Mouse (Mus musculus): ENCODE measurements around the gene Msh2.
"Not testable (repeated sequence)": the region's sequence is repeated elsewhere in the genome, so short reads cannot be mapped to it uniquely, and the experiment has no call there.

Msh2 gene

DNA sequence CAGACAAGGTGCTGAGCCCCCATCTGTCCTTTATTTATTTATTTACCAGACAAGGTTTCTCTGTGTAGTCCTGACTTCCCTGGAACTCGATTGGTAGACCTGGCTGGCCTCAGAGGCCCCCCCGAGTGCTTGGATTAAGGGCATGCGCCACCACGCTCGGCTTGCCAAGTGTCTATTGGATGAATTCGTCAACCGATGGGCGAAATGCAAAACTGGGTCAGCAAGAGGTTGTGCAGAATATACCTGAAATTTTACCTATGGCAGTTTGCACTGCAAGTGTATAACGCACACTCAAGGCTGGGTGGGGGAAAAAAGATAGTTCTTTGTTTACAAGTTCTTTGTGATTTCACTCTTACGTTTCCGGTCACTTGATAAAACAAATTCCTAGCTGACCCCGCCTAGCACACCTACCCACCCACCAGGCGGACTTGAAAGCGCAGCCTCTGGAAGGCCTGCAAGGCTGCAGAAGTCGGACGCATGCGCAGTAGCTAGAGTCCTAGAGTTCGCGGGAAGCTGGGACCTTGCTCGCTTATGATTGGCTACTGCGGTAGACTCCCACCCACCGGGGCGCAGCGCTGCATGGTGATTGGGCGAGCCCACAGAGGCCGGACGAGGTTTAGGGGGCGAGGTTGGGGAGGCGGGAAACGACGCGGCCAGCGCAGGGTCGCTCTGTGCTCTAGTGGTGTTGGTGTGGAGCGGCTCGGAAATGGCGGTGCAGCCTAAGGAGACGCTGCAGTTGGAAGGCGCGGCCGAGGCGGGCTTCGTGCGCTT lies at the start of gene Msh2:
Gene Msh2, plus strand, starts transcription at position 441 of the 771 bp plus-strand sequence.
- peak; percentile 99 for DNase-seq

- DNase-seq, result no peak
These were observed 46.5 kb upstream of the Msh2 start for GRCm38 (mm10) chr17:87625510-87626086.

DNA sequence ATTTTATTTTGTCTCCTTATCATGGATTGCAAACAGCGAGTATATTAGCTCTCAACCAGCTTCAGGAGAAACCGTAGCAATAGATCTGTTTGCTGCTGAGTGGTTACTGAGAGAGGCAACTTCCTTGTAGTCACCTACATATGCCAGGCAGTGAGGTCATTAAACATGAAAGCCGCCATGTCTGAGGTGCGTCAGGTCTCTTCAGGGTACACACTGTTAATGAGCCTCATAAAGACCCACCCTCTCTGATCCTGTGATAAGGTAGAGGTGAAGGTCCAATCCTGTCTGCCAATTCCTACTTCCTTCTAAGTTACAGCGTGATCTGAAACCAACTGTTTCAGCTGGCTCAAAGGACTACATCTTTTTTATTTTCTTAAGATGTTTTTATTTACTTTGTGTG lies 44.0 kb upstream of the Msh2 start:
- DNase-seq, result no peak

GRCm38 (mm10) chr17:87628706-87629105 lies 43.4 kb upstream of the Msh2 start:
- no peak for DNase-seq

DNA sequence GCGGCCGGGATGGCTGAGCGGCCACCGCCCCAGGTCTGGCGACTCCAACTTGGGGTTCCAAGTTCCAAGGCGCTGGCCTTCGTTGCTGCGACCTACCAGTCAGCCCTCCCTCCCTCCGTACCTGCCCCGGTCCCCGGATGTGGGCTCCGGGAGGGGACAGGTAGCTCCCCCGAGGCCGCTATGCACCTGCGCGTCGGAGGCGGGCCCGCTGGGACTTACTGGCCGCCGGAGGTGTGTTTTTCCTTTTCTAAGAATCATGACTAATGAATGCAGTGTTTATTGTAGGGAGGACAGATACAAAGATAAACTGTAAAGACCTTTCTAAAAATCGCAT lies 35.1 kb upstream of the Msh2 start:
- peak; percentile 66 to 77 for DNase-seq

GRCm38 (mm10) chr17:87639242-87639641 lies 32.9 kb upstream of the Msh2 start:
- DNase-seq, result no peak

- DNase-seq, result no peak
These were observed 31.9 kb upstream of the Msh2 start for GRCm38 (mm10) chr17:87640272-87640671.

DNA sequence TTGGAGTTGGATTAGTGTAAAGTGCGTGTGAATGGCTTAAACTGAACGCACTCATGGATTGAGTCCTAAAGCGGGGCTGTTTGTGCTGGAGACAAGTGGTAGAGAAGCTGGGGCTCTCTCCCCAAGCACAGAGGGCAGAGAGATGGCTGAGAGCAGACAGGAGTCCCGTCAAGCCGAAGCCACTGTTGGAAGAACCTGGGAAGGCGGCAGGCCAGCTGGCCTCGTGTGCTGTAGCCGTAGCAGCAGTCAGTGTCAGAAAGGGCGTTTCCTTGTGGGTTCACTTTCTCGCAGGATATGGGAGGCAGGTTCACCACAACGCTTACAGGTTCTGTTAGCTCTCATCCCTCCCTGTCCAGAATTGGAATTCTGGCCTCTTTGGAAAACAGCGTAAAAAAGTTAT lies 31.1 kb upstream of the Msh2 start:
- DNase-seq, result no peak

- DNase-seq, result peak in 1 of 2 experiments; percentile 39
These were observed 29.4 kb upstream of the Msh2 start for GRCm38 (mm10) chr17:87642744-87643143.

- DNase-seq, result peak in 1 of 2 experiments; percentile 29
These were observed 16.5 kb upstream of the Msh2 start for GRCm38 (mm10) chr17:87655616-87656015.

DNA sequence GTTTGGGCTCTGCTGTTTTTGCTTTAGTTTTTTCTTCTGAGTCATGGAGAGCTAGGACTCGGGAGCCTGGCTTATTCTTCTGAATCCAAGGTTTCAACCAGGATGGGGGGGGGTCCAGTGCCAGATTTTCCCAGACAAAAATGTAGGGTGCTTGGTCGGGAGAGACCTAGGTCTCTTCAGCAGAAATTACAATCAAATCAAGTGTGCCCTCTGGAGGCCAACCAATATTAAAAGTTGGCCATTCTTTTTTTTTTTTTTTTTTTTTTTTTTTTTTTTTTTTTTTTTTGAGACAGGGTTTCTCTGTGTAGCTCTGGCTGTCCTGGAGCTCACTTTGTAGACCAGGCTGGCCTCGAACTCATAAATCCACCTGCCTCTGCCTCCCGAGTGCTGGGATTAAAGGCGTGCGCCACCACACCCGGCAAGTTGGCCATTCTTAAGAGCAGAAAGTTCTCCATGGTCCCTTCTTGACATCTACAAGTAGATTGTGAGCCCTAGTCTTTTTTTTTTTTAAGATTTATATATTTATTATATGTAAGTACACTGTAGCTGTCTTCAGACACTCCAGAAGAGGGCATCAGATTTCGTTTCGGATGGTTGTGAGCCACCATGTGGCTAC lies 10.1 kb upstream of the Msh2 start:
- DNase-seq, result peak in 1 of 2 experiments; percentile 47

DNA sequence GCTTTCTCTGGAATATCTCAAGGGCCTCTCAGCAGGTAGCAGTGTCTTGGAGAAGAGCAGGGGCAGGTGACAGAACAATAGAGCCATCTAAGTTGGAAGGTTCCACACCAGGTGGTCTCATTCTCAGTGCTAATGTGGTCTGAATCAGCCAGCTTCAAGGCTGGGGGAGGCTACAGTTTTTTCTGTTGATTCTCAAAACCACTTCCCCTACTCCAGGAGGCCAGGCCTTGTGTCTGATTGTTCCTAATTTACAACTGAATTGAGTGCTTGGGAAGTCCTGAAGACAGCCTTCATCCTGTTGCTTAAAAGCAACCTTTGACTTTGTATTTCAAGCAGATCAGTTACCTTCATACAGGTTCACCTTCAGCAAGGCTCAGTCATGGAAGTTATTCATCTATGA lies 7.9 kb upstream of the Msh2 start:
- DNase-seq, result no peak

DNA sequence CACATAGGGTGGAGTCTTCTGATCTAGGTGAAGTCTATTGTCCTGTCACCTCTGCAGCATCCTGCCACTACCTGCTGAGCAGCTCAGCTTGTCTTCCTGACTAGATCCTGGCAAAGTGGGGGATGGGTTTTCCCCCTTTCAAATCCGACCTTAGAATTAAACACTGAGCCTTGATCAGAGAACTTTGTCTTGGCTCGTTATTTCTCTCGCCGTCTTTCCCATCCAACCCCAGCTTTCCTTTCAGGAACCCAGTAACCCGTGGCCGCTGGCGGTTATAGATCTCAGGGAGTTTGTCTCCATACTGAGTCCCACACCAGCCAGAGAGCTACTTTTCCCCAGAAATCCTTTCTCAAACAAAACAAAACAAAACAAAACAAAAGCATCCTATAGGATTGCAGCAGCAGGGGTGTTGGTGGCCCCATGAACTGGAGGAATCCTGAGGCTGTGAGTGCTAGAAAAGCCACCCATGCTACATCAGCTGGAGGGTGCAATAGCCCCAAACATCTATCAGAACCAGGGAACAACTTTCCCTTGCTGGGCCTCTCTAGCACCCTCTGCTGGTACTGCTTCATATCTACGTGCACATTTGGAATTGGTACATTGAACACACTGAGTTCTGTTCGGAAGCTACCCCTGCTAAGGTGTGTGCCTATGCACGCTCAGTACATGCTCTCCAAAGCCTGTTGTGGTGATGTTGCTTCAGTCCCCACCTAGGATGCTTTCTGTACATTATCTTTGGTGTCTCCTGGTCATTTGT lies 6.9 kb upstream of the Msh2 start:
- peak; percentile 61 to 81 for DNase-seq

- DNase-seq, result peak; percentile 35 to 62
These were observed 652 bp downstream of the Msh2 start for GRCm38 (mm10) chr17:87672677-87673286.

DNA sequence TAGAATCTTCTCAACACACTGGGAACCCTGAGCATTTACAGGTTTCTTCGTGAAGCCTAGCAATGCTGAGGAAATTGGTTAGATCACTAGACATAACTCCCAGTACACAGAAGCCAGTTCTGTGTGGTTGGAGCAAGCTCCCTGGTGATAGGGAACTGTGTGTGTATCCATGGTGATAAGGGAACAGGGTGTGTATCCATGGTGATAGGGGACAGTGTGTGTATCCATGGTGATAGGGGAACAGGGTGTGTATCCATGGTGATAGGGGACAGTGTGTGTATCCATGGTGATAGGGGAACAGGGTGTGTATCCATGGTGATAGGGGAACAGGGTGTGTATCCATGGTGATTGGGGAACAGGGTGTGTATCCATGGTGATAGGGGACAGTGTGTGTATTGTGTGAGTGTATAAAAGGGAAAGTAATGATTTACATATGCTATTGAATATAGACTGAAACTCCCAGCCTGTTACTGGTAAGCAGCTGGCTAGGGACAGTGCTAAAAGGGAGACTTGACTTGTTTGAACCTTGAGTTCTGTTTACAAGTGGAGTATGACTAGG lies 4.9 kb downstream of the Msh2 start:
- not testable (repeated sequence) for DNase-seq

DNA sequence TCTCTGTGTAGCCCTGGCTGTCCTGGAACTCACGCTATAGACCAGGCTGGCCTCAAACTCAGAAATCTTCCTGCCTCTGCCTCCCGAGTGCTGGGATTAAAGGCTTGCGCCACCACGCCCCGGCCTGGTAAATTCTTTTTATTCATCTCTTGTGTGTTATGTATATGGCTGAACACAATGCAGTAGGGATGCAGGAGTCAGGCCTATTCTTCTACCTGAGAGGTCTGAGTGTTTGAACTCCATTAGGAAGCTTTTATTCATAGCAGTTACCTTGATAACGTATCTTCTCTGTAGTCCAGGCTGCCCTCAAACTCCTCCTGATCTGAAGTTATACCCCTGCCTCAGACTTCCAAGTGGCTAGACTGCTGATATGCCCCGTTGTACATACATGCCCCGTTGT lies 5.5 kb downstream of the Msh2 start:
- no peak for DNase-seq

GRCm38 (mm10) chr17:87689217-87689616 lies 17.1 kb downstream of the Msh2 start:
- no peak for DNase-seq

GRCm38 (mm10) chr17:87691958-87692357 lies 19.8 kb downstream of the Msh2 start:
- DNase-seq, result peak; percentile 16 to 81

- no peak for DNase-seq
These were observed 23.8 kb downstream of the Msh2 start for GRCm38 (mm10) chr17:87695874-87696465.

DNA sequence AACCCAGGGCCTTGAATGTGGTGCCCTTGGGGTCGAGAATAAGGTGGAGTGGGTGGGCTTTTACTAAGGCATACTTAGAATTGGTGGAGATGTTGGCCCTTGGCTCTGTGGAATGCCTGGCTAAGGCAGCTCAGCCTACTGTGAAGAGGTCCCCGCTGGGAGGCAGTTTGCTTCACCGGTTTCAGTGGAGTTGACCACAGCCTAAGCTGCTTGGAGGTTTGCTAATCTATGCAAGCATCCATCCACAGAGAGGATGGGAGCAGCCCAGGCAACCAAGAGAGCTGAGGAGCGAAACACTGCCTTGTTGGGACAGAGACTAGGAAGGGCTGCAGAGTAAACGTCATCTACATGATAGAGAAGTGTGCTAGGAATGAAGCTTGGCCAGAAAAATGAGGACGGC lies 24.7 kb downstream of the Msh2 start:
- DNase-seq, result no peak

GRCm38 (mm10) chr17:87698996-87699765 lies 27.1 kb downstream of the Msh2 start:
- no peak for DNase-seq
